Mouse (Mus musculus): ENCODE measurements around the gene AW549877. TPM values are rescaled to one million over a fixed set of nuclear protein-coding genes. Genes with fewer than 3 reads are reported as not detected.

AW549877 gene
- polyA plus RNA-seq, 1 experiment from 2014 or later, result 33.1 TPM

- H3K27me3 ChIP-seq (ENCODE audit: insufficient read depth, low read length), result no peaks in the 10 kb centered on the region
- ATAC-seq (replicated peaks; ENCODE audit: low FRiP score, low read depth), result no peak
- H3K4me1 ChIP-seq (replicated peaks; ENCODE audit: insufficient read depth, low read length), result no peaks in the 10 kb centered on the region
- WGBS, result 91% methylated on average over 2 of the region's 2 CpGs
- H3K4me2 ChIP-seq (ENCODE audit: low read length), result peak overlapping the region; percentile 75; the same call in 1 of the 2 replicates
- 0 out of 2 replicates have a peak, but pooled peaks cover 5% of the 10 kb centered on the region for H3K36me3 ChIP-seq (ENCODE audit: insufficient read depth, low read length)
- no peak overlapping the region for H3K27ac ChIP-seq
- H3K9me3 ChIP-seq (replicated peaks; ENCODE audit: low read length), result no peaks in the 10 kb centered on the region
- H3K4me3 ChIP-seq (replicated peaks; ENCODE audit: low read depth, low read length), result no peak overlapping the region
- TF ChIP-seq CTCF (IDR thresholded peaks at IDR 0.05; ENCODE audit: low read depth), result peak; percentile 41
- no peak for DNase-seq (ENCODE audit: low spot score)
- H3K9ac ChIP-seq (ENCODE audit: low read depth, low read length), result no peak overlapping the region
These were observed 17.3 kb downstream of the AW549877 start for GRCm38 (mm10) chr15:3978279-3978678.

GRCm38 (mm10) chr15:3973300-3973699 lies 22.2 kb downstream of the AW549877 start:
- ATAC-seq (replicated peaks; ENCODE audit: low FRiP score, low read depth) (no peak), DNase-seq (ENCODE audit: low spot score) (no peak)
- WGBS, result 91% methylated on average over 3 of the region's 3 CpGs
- Histone ChIP-seq H3K4me2 (ENCODE audit: low read length) (no peak overlapping the region), H3K27me3 (ENCODE audit: insufficient read depth, low read length) (no peaks in the 10 kb centered on the region), H3K36me3 (ENCODE audit: insufficient read depth, low read length) (0 out of 2 replicates have a peak, but pooled peaks cover 2% of the 10 kb centered on the region), H3K9ac (ENCODE audit: low read depth, low read length) (no peak overlapping the region), H3K4me3 (replicated peaks; ENCODE audit: low read depth, low read length) (no peak overlapping the region), H3K27ac (no peak overlapping the region), H3K4me1 (replicated peaks; ENCODE audit: insufficient read depth, low read length) (no peaks in the 10 kb centered on the region), H3K9me3 (replicated peaks; ENCODE audit: low read length) (no peaks in the 10 kb centered on the region)
- no peak for TF ChIP-seq CTCF (IDR thresholded peaks at IDR 0.05; ENCODE audit: low read depth)

- H3K4me1 ChIP-seq (replicated peaks; ENCODE audit: insufficient read depth, low read length), result no peaks in the 10 kb centered on the region
- H3K9ac ChIP-seq (ENCODE audit: low read depth, low read length), result no peak overlapping the region
- TF ChIP-seq CTCF (IDR thresholded peaks at IDR 0.05; ENCODE audit: low read depth), result no peak
- H3K9me3 ChIP-seq (replicated peaks; ENCODE audit: low read length), result no peaks in the 10 kb centered on the region
- no peak overlapping the region for H3K27ac ChIP-seq
- no peak for ATAC-seq (replicated peaks; ENCODE audit: low FRiP score, low read depth)
- WGBS, result 94% methylated on average over 6 of the region's 6 CpGs
- no peaks in the 10 kb centered on the region for H3K36me3 ChIP-seq (ENCODE audit: insufficient read depth, low read length)
- H3K4me2 ChIP-seq (ENCODE audit: low read length), result no peak overlapping the region
- no peak overlapping the region for H3K4me3 ChIP-seq (replicated peaks; ENCODE audit: low read depth, low read length)
- H3K27me3 ChIP-seq (ENCODE audit: insufficient read depth, low read length), result no peaks in the 10 kb centered on the region
- DNase-seq (ENCODE audit: low spot score), result no peak
These were observed 25.4 kb downstream of the AW549877 start for GRCm38 (mm10) chr15:3970193-3970592.

- no peaks in the 10 kb centered on the region for H3K27me3 ChIP-seq (ENCODE audit: insufficient read depth, low read length)
- H3K9ac ChIP-seq (ENCODE audit: low read depth, low read length), result no peak overlapping the region
- H3K4me1 ChIP-seq (replicated peaks; ENCODE audit: insufficient read depth, low read length), result no peaks in the 10 kb centered on the region
- ATAC-seq (replicated peaks; ENCODE audit: low FRiP score, low read depth), result no peak
- no peak overlapping the region for H3K4me3 ChIP-seq (replicated peaks; ENCODE audit: low read depth, low read length)
- H3K27ac ChIP-seq, result no peak overlapping the region
- no peaks in the 10 kb centered on the region for H3K36me3 ChIP-seq (ENCODE audit: insufficient read depth, low read length)
- 86% methylated on average over 14 of the region's 14 CpGs for WGBS
- H3K4me2 ChIP-seq (ENCODE audit: low read length), result no peak overlapping the region
- H3K9me3 ChIP-seq (replicated peaks; ENCODE audit: low read length), result no peaks in the 10 kb centered on the region
- no peak for TF ChIP-seq CTCF (IDR thresholded peaks at IDR 0.05; ENCODE audit: low read depth)
- no peak for DNase-seq (ENCODE audit: low spot score)
These were observed 25.8 kb downstream of the AW549877 start for GRCm38 (mm10) chr15:3969743-3970142.

- peak; percentile 37 for DNase-seq (ENCODE audit: low spot score)
- no peaks in the 10 kb centered on the region for H3K36me3 ChIP-seq (ENCODE audit: insufficient read depth, low read length)
- no peak overlapping the region for H3K9ac ChIP-seq (ENCODE audit: low read depth, low read length)
- H3K4me1 ChIP-seq (replicated peaks; ENCODE audit: insufficient read depth, low read length), result peaks cover 5% of the 10 kb centered on the region; the same call in 1 of the 2 replicates
- no peaks in the 10 kb centered on the region for H3K9me3 ChIP-seq (replicated peaks; ENCODE audit: low read length)
- peak; percentile 94 for ATAC-seq (replicated peaks; ENCODE audit: low FRiP score, low read depth)
- 46% methylated on average over 8 of the region's 8 CpGs for WGBS
- no peaks in the 10 kb centered on the region for H3K27me3 ChIP-seq (ENCODE audit: insufficient read depth, low read length)
- TF ChIP-seq CTCF (IDR thresholded peaks at IDR 0.05; ENCODE audit: low read depth), result no peak
- peak overlapping the region; percentile 19; the same call in 1 of the 2 replicates for H3K27ac ChIP-seq
- H3K4me2 ChIP-seq (ENCODE audit: low read length), result no peak overlapping the region
- no peak overlapping the region for H3K4me3 ChIP-seq (replicated peaks; ENCODE audit: low read depth, low read length)
These were observed 33.3 kb downstream of the AW549877 start for GRCm38 (mm10) chr15:3962251-3962650.

- no peak for TF ChIP-seq CTCF (IDR thresholded peaks at IDR 0.05; ENCODE audit: low read depth)
- WGBS, result 44% methylated on average over 1 of the region's 1 CpGs
- Histone ChIP-seq H3K4me3 (replicated peaks; ENCODE audit: low read depth, low read length) (no peak overlapping the region), H3K4me2 (ENCODE audit: low read length) (no peak overlapping the region), H3K9ac (ENCODE audit: low read depth, low read length) (no peak overlapping the region), H3K9me3 (replicated peaks; ENCODE audit: low read length) (no peaks in the 10 kb centered on the region), H3K27ac (no peak overlapping the region), H3K27me3 (ENCODE audit: insufficient read depth, low read length) (no peaks in the 10 kb centered on the region), H3K36me3 (ENCODE audit: insufficient read depth, low read length) (no peaks in the 10 kb centered on the region), H3K4me1 (replicated peaks; ENCODE audit: insufficient read depth, low read length) (peaks cover 5% of the 10 kb centered on the region; the same call in 1 of the 2 replicates)
- DNase-seq (ENCODE audit: low spot score) (peak; percentile 33), ATAC-seq (replicated peaks; ENCODE audit: low FRiP score, low read depth) (no peak)
These were observed 35.5 kb downstream of the AW549877 start for GRCm38 (mm10) chr15:3960094-3960493.

- DNase-seq (ENCODE audit: low spot score) (peak; percentile 78), ATAC-seq (replicated peaks; ENCODE audit: low FRiP score, low read depth) (no peak)
- Histone ChIP-seq H3K27ac (no peak overlapping the region), H3K27me3 (ENCODE audit: insufficient read depth, low read length) (no peaks in the 10 kb centered on the region), H3K4me1 (replicated peaks; ENCODE audit: insufficient read depth, low read length) (peaks cover 5% of the 10 kb centered on the region; the same call in 1 of the 2 replicates), H3K36me3 (ENCODE audit: insufficient read depth, low read length) (no peaks in the 10 kb centered on the region), H3K4me3 (replicated peaks; ENCODE audit: low read depth, low read length) (no peak overlapping the region), H3K9me3 (replicated peaks; ENCODE audit: low read length) (no peaks in the 10 kb centered on the region), H3K4me2 (ENCODE audit: low read length) (no peak overlapping the region), H3K9ac (ENCODE audit: low read depth, low read length) (no peak overlapping the region)
- TF ChIP-seq CTCF (IDR thresholded peaks at IDR 0.05; ENCODE audit: low read depth), result peak; percentile 77
- WGBS, result 33% methylated on average over 4 of the region's 4 CpGs
These were observed 37.6 kb downstream of the AW549877 start for GRCm38 (mm10) chr15:3957982-3958381.
